Mouse (Mus musculus): ENCODE measurements around the gene Rhot2. TPM values are rescaled to one million over a fixed set of nuclear protein-coding genes. Genes with fewer than 3 reads are reported as not detected.

The Rhot2 gene
- polyA plus RNA-seq, 1 experiment from 2014 or later = 23.5 TPM

DNA sequence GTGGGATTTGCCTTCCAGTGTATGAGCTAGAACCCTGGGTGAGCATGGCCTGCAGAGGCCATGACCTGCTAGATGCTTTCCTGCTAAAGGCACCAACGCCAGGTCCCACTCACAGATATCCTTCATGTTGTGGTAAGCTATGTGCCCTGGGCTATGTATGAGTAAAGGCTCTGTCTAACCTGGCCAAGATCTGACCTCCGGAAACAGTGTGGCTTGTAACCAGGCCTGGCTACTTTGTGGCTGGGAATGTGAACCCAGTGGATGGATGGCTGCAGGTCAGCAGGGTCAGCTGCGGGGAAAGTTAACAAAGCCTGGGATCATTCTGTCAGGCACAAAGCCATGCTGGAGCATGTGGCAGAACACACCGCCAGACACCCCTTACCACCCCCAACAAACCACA lies 37.0 kb upstream of the Rhot2 start:
- H3K36me3 ChIP-seq (ENCODE audit: control insufficient read depth, insufficient read depth, low read length) = peaks cover 15% of the 10 kb centered on the region
- H3K9me3 ChIP-seq (replicated peaks; ENCODE audit: control insufficient read depth, low read length) = no peaks in the 10 kb centered on the region
- H3K4me2 ChIP-seq (ENCODE audit: low read depth, low read length) = no peak overlapping the region
- no peak overlapping the region for H3K4me3 ChIP-seq (replicated peaks; ENCODE audit: low read length)
- H3K4me1 ChIP-seq (ENCODE audit: control insufficient read depth, insufficient read depth, low read length) = peaks cover 13% of the 10 kb centered on the region; the same call in 1 of the 2 replicates
- H3K9ac ChIP-seq (ENCODE audit: low read length) = no peak overlapping the region
- no peak overlapping the region for H3K27ac ChIP-seq (ENCODE audit: low read length)
- H3K27me3 ChIP-seq (ENCODE audit: control insufficient read depth, insufficient read depth, low read length) = no peaks in the 10 kb centered on the region
- 39% methylated on average over 4 of the region's 4 CpGs for WGBS
- no peak for ATAC-seq (ENCODE audit: insufficient read depth, low FRiP score)

DNA sequence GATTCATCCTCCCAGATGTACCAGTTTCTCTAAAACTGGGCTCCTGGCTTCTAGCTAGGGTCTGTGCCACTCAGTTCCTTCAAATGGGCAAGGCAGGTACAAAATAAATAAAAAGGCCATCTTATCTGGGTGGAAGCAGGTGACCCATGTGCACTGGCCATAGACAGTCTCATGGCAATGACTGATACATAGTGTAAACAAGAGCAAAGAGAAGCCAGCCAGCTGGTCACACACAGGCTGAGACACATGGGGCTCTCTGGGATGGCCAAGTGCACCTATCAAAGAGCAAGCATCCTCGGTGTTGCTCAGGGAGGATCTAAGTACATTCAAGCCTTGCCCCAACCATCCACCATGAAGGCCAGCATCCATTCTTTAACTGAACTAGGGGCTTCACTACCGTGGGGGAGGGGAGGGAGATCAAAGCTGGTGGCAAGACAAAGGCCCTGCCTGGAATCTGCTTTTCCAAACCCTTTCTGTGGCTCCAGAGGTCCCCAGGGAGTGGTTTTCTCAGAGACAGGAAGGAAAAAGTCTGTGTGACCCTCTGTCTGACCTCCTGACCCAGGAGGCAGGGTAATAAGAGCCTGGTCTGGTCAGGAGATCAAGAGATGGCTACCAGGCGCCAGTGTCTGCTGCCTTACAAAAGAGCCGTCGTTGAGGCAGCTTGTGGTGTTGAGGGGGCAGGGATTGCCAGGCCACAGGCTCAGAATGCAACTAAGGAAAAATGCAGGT lies 36.4 kb upstream of the Rhot2 start:
- WGBS = 20% methylated on average over 5 of the region's 5 CpGs
- peaks cover 15% of the 10 kb centered on the region for H3K36me3 ChIP-seq (ENCODE audit: control insufficient read depth, insufficient read depth, low read length)
- no peak for ATAC-seq (ENCODE audit: insufficient read depth, low FRiP score)

GRCm38 (mm10) chr17:25880196-25880910 lies 35.7 kb upstream of the Rhot2 start, which contains the start of gene Wfikkn1:
Gene Wfikkn1 (minus strand): TSS chr17:25880858.
- 32% methylated on average over 5 of the region's 5 CpGs for WGBS
- no peak within 1 kb of the TSS for H3K9ac ChIP-seq (ENCODE audit: low read length)
- H3K4me3 ChIP-seq (replicated peaks; ENCODE audit: low read length) = no peak within 1 kb of the TSS
- H3K4me2 ChIP-seq (ENCODE audit: low read depth, low read length) = no peak within 1 kb of the TSS
- no peaks in the 10 kb centered on the region for H3K27me3 ChIP-seq (ENCODE audit: control insufficient read depth, insufficient read depth, low read length)
- ATAC-seq (ENCODE audit: insufficient read depth, low FRiP score) = no peak
- peaks cover 15% of the 10 kb centered on the region for H3K36me3 ChIP-seq (ENCODE audit: control insufficient read depth, insufficient read depth, low read length)
- peaks cover 21% of the 10 kb centered on the region for H3K4me1 ChIP-seq (ENCODE audit: control insufficient read depth, insufficient read depth, low read length)
- no peaks in the 10 kb centered on the region for H3K9me3 ChIP-seq (replicated peaks; ENCODE audit: control insufficient read depth, low read length)
- H3K27ac ChIP-seq (ENCODE audit: low read length) = no peak within 1 kb of the TSS

More for the DNA sequence above, 36.4 kb upstream of the Rhot2 start:
- H3K27ac ChIP-seq (ENCODE audit: low read length) = no peak overlapping the region
- H3K4me2 ChIP-seq (ENCODE audit: low read depth, low read length) = no peak overlapping the region
- peaks cover 18% of the 10 kb centered on the region for H3K4me1 ChIP-seq (ENCODE audit: control insufficient read depth, insufficient read depth, low read length)
- no peaks in the 10 kb centered on the region for H3K27me3 ChIP-seq (ENCODE audit: control insufficient read depth, insufficient read depth, low read length)
- H3K4me3 ChIP-seq (replicated peaks; ENCODE audit: low read length) = no peak overlapping the region
- no peak overlapping the region for H3K9ac ChIP-seq (ENCODE audit: low read length)
- no peaks in the 10 kb centered on the region for H3K9me3 ChIP-seq (replicated peaks; ENCODE audit: control insufficient read depth, low read length)

DNA sequence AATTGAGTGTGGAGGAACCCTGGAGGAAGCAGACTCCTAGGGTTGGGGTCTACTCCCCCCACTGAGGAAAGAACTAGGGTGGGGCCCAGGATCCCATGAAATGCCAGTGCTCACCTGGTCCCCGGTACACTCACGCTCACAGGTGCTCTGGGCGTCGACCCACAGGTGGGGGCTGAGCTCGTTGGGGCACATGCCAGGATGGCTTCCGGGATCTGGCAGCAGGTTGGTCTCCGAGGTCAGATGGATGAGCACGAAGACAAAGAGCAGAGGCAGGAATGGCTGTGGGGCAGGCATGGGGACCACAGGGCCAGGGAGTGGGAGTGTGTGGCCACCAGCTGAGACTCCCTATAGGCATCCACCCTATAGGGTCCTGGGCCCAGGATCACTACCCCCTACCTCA lies 35.1 kb upstream of the Rhot2 start:
- peaks cover 15% of the 10 kb centered on the region for H3K36me3 ChIP-seq (ENCODE audit: control insufficient read depth, insufficient read depth, low read length)
- no peak overlapping the region for H3K4me2 ChIP-seq (ENCODE audit: low read depth, low read length)
- H3K27ac ChIP-seq (ENCODE audit: low read length) = no peak overlapping the region
- no peaks in the 10 kb centered on the region for H3K9me3 ChIP-seq (replicated peaks; ENCODE audit: control insufficient read depth, low read length)
- 75% methylated on average over 8 of the region's 8 CpGs for WGBS
- no peak overlapping the region for H3K9ac ChIP-seq (ENCODE audit: low read length)
- peaks cover 21% of the 10 kb centered on the region for H3K4me1 ChIP-seq (ENCODE audit: control insufficient read depth, insufficient read depth, low read length)
- ATAC-seq (ENCODE audit: insufficient read depth, low FRiP score) = no peak
- no peak overlapping the region for H3K4me3 ChIP-seq (replicated peaks; ENCODE audit: low read length)
- no peaks in the 10 kb centered on the region for H3K27me3 ChIP-seq (ENCODE audit: control insufficient read depth, insufficient read depth, low read length)

- Histone ChIP-seq H3K27ac (ENCODE audit: low read length) (no peak overlapping the region), H3K36me3 (ENCODE audit: control insufficient read depth, insufficient read depth, low read length) (peaks cover 10% of the 10 kb centered on the region), H3K9ac (ENCODE audit: low read length) (no peak overlapping the region), H3K9me3 (replicated peaks; ENCODE audit: control insufficient read depth, low read length) (no peaks in the 10 kb centered on the region), H3K27me3 (ENCODE audit: control insufficient read depth, insufficient read depth, low read length) (no peaks in the 10 kb centered on the region), H3K4me3 (replicated peaks; ENCODE audit: low read length) (no peak overlapping the region), H3K4me2 (ENCODE audit: low read depth, low read length) (no peak overlapping the region), H3K4me1 (ENCODE audit: control insufficient read depth, insufficient read depth, low read length) (peaks cover 25% of the 10 kb centered on the region)
- ATAC-seq (ENCODE audit: insufficient read depth, low FRiP score) = no peak
- WGBS = 63% methylated on average over 4 of the region's 4 CpGs
These were observed 34.6 kb upstream of the Rhot2 start for GRCm38 (mm10) chr17:25879261-25879660.

GRCm38 (mm10) chr17:25878611-25879180 lies 34.0 kb upstream of the Rhot2 start:
- Histone ChIP-seq H3K9me3 (replicated peaks; ENCODE audit: control insufficient read depth, low read length) (no peaks in the 10 kb centered on the region), H3K27me3 (ENCODE audit: control insufficient read depth, insufficient read depth, low read length) (no peaks in the 10 kb centered on the region), H3K4me2 (ENCODE audit: low read depth, low read length) (no peak overlapping the region), H3K9ac (ENCODE audit: low read length) (no peak overlapping the region), H3K36me3 (ENCODE audit: control insufficient read depth, insufficient read depth, low read length) (peaks cover 10% of the 10 kb centered on the region), H3K4me3 (replicated peaks; ENCODE audit: low read length) (no peak overlapping the region), H3K4me1 (ENCODE audit: control insufficient read depth, insufficient read depth, low read length) (peaks cover 29% of the 10 kb centered on the region), H3K27ac (ENCODE audit: low read length) (no peak overlapping the region)
- ATAC-seq (ENCODE audit: insufficient read depth, low FRiP score) = no peak
- 92% methylated on average over 19 of the region's 19 CpGs for WGBS

- Histone ChIP-seq H3K27ac (ENCODE audit: low read length) (no peak overlapping the region), H3K27me3 (ENCODE audit: control insufficient read depth, insufficient read depth, low read length) (no peaks in the 10 kb centered on the region), H3K9me3 (replicated peaks; ENCODE audit: control insufficient read depth, low read length) (no peaks in the 10 kb centered on the region), H3K9ac (ENCODE audit: low read length) (no peak overlapping the region), H3K36me3 (ENCODE audit: control insufficient read depth, insufficient read depth, low read length) (peaks cover 7% of the 10 kb centered on the region; the same call in 1 of the 2 replicates), H3K4me2 (ENCODE audit: low read depth, low read length) (no peak overlapping the region), H3K4me3 (replicated peaks; ENCODE audit: low read length) (no peak overlapping the region), H3K4me1 (ENCODE audit: control insufficient read depth, insufficient read depth, low read length) (peaks cover 29% of the 10 kb centered on the region)
- ATAC-seq (ENCODE audit: insufficient read depth, low FRiP score) = no peak
- WGBS = 91% methylated on average over 32 of the region's 32 CpGs
These were observed 33.3 kb upstream of the Rhot2 start for GRCm38 (mm10) chr17:25877741-25878610.

GRCm38 (mm10) chr17:25877025-25877424 lies 32.4 kb upstream of the Rhot2 start:
- Histone ChIP-seq H3K27ac (ENCODE audit: low read length) (no peak overlapping the region), H3K4me2 (ENCODE audit: low read depth, low read length) (no peak overlapping the region), H3K27me3 (ENCODE audit: control insufficient read depth, insufficient read depth, low read length) (no peaks in the 10 kb centered on the region), H3K9ac (ENCODE audit: low read length) (no peak overlapping the region), H3K9me3 (replicated peaks; ENCODE audit: control insufficient read depth, low read length) (no peaks in the 10 kb centered on the region), H3K4me3 (replicated peaks; ENCODE audit: low read length) (no peak overlapping the region), H3K4me1 (ENCODE audit: control insufficient read depth, insufficient read depth, low read length) (peaks cover 29% of the 10 kb centered on the region), H3K36me3 (ENCODE audit: control insufficient read depth, insufficient read depth, low read length) (peaks cover 7% of the 10 kb centered on the region; the same call in 1 of the 2 replicates)
- 88% methylated on average over 3 of the region's 3 CpGs for WGBS
- ATAC-seq (ENCODE audit: insufficient read depth, low FRiP score) = no peak

Data from stomach, embryonic 16.5 days (tissue).